Mouse (Mus musculus): ENCODE results near the gene Slc2a4. TPM values are rescaled to one million over a fixed set of nuclear protein-coding genes. Genes with fewer than 3 reads are reported as not detected.

The Slc2a4 gene
- polyA plus RNA-seq, 2 experiments, result 14.0 to 17.0 TPM

DNA sequence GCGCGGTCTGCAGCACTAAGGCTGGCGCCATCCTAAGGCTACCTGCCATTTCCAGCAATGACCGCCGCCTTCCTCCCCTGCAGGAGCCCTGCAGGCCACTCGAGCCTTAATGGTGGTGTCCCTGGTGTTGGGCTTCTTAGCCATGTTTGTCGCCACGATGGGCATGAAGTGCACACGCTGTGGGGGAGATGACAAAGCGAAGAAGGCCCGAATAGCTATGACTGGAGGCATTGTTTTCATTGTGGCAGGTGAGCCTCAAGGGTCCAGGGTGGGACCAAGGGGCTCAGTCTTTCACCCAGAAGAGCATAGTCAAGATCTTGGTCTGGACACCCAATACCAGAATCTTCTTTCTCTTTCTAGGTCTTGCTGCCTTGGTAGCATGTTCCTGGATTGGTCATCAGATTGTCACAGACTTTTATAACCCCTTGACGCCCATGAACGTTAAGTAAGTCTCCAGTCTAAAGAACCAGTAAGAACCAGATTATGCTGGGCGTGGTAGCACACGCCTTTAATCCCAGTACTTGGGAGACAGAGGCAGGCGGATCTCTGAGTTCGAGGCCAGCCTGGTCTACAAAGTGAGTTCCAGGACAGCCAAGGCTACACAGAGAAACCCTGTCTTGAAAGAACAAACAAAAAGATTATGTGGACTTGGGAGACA is 19.0 kb upstream of the Slc2a4 start:
- no peak for TF ChIP-seq EP300 (IDR thresholded peaks at IDR 0.05; ENCODE audit: low read depth)
- TF ChIP-seq CTCF (IDR thresholded peaks at IDR 0.05; ENCODE audit: low read depth), result no peak
- Histone ChIP-seq H3K4me1 (replicated peaks; ENCODE audit: control insufficient read depth in 2 of 2, insufficient read depth in 2 of 2, low read length in 1 of 2) (peaks cover 6 to 8% of the 10 kb centered on the region in 2 experiments; a peak in 2 of 4 replicates), H3K9ac (replicated peaks) (no peak overlapping the region), H3K4me3 (ENCODE audit: insufficient read depth in 1 of 2, low read depth in 2 of 2, low read length in 2 of 2) (peak overlapping the region in 1 of 2 experiments; percentile 35; a peak in 2 of 4 replicates), H3K36me3 (replicated peaks; ENCODE audit: control insufficient read depth, insufficient read depth, low read depth) (no peaks in the 10 kb centered on the region; the same call in 1 of the 2 replicates), H3K9me3 (ENCODE audit: control insufficient read depth, low read length) (no peaks in the 10 kb centered on the region), H3K27ac (no peak overlapping the region), H3K27me3 (ENCODE audit: control insufficient read depth, insufficient read depth, low read length) (peaks cover 51% of the 10 kb centered on the region), H3K4me2 (ENCODE audit: low read depth) (peak overlapping the region; percentile 56)
- 27% methylated on average over 17 of the region's 17 CpGs for WGBS (ENCODE audit: insufficient replicate concordance)
- no peak for DNase-seq (ENCODE audit: low read depth in 3 of 3, low spot score in 3 of 3)
- no peak for ATAC-seq (ENCODE audit: insufficient read depth)

DNA sequence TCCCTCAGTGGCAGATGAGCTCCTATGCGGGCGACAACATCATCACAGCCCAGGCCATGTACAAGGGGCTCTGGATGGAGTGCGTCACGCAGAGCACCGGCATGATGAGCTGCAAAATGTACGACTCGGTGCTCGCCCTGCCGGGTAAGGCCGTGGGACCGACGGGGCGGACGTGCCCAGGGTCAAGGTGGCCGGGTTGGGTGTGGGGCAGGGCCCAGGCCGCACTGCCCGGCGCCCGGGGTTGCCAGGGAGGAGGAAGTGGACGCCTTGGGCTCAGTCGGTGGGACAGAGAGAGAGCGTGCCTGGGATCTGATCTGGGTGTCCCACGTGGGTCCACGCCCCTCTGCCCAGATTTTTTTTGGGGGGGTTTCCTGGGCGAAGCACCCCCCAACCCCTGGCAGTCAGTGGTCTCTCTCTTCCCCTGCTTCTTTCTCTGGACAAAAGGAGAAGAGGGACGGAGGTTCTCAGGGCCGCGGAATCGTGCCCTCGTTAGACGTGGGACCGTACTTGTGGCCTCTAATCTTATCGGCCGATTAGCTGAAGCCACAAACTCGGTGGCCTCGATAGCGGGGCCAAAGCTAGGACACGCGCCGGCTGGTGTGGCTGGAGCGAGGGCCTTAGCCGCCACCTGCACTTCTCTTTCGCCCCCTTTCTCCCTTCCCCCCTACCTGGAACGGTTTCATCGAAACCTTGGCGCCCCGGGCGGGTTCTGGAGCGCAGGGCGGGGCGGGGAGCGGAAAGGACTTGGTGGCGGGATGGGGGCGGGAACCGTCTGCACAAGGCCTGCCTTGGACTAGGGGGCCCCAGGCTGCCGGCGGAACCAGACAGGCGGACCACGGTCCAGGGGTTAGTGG is 18.2 kb upstream of the Slc2a4 start:
- 1% methylated on average over 57 of the region's 59 CpGs for WGBS (ENCODE audit: insufficient replicate concordance)
- H3K4me1 ChIP-seq (replicated peaks; ENCODE audit: control insufficient read depth in 2 of 2, insufficient read depth in 2 of 2, low read length in 1 of 2), result peaks cover 6 to 8% of the 10 kb centered on the region in 2 experiments; a peak in 2 of 4 replicates
- H3K27me3 ChIP-seq (ENCODE audit: control insufficient read depth, insufficient read depth, low read length), result peaks cover 54% of the 10 kb centered on the region
- no peak overlapping the region for H3K9ac ChIP-seq (replicated peaks)
- H3K9me3 ChIP-seq (ENCODE audit: control insufficient read depth, low read length), result no peaks in the 10 kb centered on the region
- H3K27ac ChIP-seq, result no peak overlapping the region
- no peak for DNase-seq (ENCODE audit: low read depth in 3 of 3, low spot score in 3 of 3)
- H3K4me3 ChIP-seq (ENCODE audit: insufficient read depth in 1 of 2, low read depth in 2 of 2, low read length in 2 of 2), result peak overlapping the region; percentile 23 to 35
- H3K36me3 ChIP-seq (replicated peaks; ENCODE audit: control insufficient read depth, insufficient read depth, low read depth), result no peaks in the 10 kb centered on the region; the same call in 1 of the 2 replicates
- TF ChIP-seq EP300 (IDR thresholded peaks at IDR 0.05; ENCODE audit: low read depth) (no peak), CTCF (IDR thresholded peaks at IDR 0.05; ENCODE audit: low read depth) (no peak)
- H3K4me2 ChIP-seq (ENCODE audit: low read depth), result peak overlapping the region; percentile 56
- ATAC-seq (ENCODE audit: insufficient read depth), result peak; percentile 43; the same call in 1 of the 2 replicates

DNA sequence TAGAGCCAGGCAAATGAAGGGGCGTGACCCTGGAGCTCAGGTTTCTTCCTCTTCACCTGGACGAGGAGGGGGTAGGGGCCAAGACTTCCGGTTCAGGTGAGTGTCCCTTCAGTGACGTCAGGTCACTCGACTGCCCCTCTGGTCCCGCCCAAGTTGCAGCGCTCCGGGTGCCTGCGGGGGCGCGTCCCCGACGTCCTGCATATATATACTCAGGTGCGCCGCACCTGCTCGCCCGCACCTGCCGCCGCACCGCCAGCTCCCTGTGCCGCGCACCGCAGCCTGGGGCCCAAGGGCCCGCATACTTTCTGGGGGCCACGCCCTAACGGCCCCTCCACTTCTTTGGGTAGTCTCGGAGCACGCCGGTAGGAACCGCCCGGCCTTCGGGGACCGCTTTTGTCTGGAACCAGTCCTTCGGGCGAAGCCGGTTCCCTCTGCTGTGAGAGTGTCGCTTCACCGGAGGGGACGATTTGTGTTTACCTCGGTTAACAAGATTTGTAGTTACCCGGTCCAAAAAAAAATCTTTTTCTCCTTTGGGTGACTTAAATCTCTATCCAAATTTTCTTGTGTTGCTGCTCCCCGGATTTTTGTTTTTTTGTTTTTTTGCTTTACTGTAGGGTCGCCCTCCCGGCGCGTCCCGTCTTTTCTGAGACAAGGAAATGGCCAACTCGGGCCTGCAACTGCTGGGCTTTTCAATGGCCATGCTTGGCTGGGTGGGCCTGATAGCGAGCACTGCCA is 17.4 kb upstream of the Slc2a4 start:
- Histone ChIP-seq H3K4me1 (replicated peaks; ENCODE audit: control insufficient read depth in 2 of 2, insufficient read depth in 2 of 2, low read length in 1 of 2) (peaks cover 6 to 8% of the 10 kb centered on the region in 2 experiments; a peak in 2 of 4 replicates), H3K27me3 (ENCODE audit: control insufficient read depth, insufficient read depth, low read length) (peaks cover 59% of the 10 kb centered on the region), H3K9me3 (ENCODE audit: control insufficient read depth, low read length) (no peaks in the 10 kb centered on the region), H3K9ac (replicated peaks) (no peak overlapping the region), H3K4me2 (ENCODE audit: low read depth) (peak overlapping the region; percentile 56), H3K4me3 (ENCODE audit: insufficient read depth in 1 of 2, low read depth in 2 of 2, low read length in 2 of 2) (peak overlapping the region in 1 of 2 experiments; percentile 35; a peak in 1 of 4 replicates), H3K27ac (no peak overlapping the region), H3K36me3 (replicated peaks; ENCODE audit: control insufficient read depth, insufficient read depth, low read depth) (no peaks in the 10 kb centered on the region; the same call in 1 of the 2 replicates)
- DNase-seq (ENCODE audit: low read depth in 3 of 3, low spot score in 3 of 3) (no peak), ATAC-seq (ENCODE audit: insufficient read depth) (no peak)
- no peak for TF ChIP-seq CTCF (IDR thresholded peaks at IDR 0.05; ENCODE audit: low read depth)
- TF ChIP-seq EP300 (IDR thresholded peaks at IDR 0.05; ENCODE audit: low read depth), result no peak
- 4% methylated on average over 49 of the region's 49 CpGs for WGBS (ENCODE audit: insufficient replicate concordance)

DNA sequence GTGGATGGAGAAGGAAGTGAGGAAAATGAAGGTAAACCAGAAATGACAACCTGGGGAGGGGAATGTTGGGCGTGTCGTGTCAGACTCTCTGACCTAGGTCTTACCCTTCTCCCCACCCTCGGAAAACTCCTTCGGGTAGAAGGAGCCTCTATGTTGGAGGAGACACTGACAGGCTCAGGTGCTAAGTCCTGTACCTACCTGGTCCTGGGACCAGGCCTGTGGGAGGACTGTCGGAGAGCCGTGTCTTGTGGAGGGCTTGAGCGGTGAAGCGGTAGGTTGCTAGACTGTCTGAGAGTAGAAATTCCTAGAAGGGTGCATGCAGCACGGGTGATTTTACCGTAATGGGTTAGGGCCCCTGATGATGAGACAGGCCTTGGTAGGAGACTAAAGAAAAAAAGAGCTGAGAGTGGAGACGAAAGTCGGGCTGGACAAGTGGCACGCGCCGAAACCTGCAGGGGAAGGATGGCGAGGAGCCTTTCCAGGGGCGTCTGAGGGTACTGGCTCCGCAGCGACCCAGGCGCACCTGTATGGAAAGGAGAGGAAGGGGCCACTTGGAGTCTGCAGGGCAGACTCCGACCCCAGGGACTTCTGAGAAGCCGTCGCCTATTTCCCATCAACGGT is 16.8 kb upstream of the Slc2a4 start, which contains the start of gene Cldn7:
Gene Cldn7 (plus strand): TSS at position 130 of the 621 bp plus-strand sequence.
- peaks cover 59% of the 10 kb centered on the region for H3K27me3 ChIP-seq (ENCODE audit: control insufficient read depth, insufficient read depth, low read length)
- peaks cover 6 to 8% of the 10 kb centered on the region in 2 experiments; a peak in 2 of 4 replicates for H3K4me1 ChIP-seq (replicated peaks; ENCODE audit: control insufficient read depth in 2 of 2, insufficient read depth in 2 of 2, low read length in 1 of 2)
- peak within 1 kb of the TSS in 1 of 2 experiments; percentile 35; a peak in 1 of 4 replicates for H3K4me3 ChIP-seq (ENCODE audit: insufficient read depth in 1 of 2, low read depth in 2 of 2, low read length in 2 of 2)
- peak within 1 kb of the TSS; percentile 35 for H3K4me2 ChIP-seq (ENCODE audit: low read depth)
- TF ChIP-seq EP300 (IDR thresholded peaks at IDR 0.05; ENCODE audit: low read depth), result no peak
- no peak for TF ChIP-seq CTCF (IDR thresholded peaks at IDR 0.05; ENCODE audit: low read depth)
- no peaks in the 10 kb centered on the region for H3K9me3 ChIP-seq (ENCODE audit: control insufficient read depth, low read length)
- DNase-seq (ENCODE audit: low read depth in 3 of 3, low spot score in 3 of 3), result no peak
- no peak within 1 kb of the TSS for H3K9ac ChIP-seq (replicated peaks)
- H3K27ac ChIP-seq, result no peak within 1 kb of the TSS
- H3K36me3 ChIP-seq (replicated peaks; ENCODE audit: control insufficient read depth, insufficient read depth, low read depth), result no peaks in the 10 kb centered on the region; the same call in 1 of the 2 replicates
- ATAC-seq (ENCODE audit: insufficient read depth), result no peak
- 13% methylated on average over 24 of the region's 24 CpGs for WGBS (ENCODE audit: insufficient replicate concordance)

Data from liver, embryonic 14.5 days (tissue).